Mouse (Mus musculus) lung, embryonic 16.5 days (tissue): Measurements from ENCODE around the gene Trim62. TPM values are rescaled to one million over a fixed set of nuclear protein-coding genes. Genes with fewer than 3 reads are reported as not detected.

Experiments
- ATAC-seq: fragments of 200-750 bp; cut with Nextera tagmentation; 2 replicates; pipeline ENCODE4 v1.8.0; 2017; ENCODE audit warnings: low read depth, mild to moderate bottlenecking, moderate library complexity
- H3K27ac ChIP-seq: fragments of 300-500 bp; sonication (generic); 2 replicates; pipeline ENCODE4 v1.5.1; 2014; ENCODE audit warnings: mild to moderate bottlenecking, control low read depth, low read length
- H3K27me3 ChIP-seq: fragments of 300-500 bp; sonication (generic); 2 replicates; pipeline ENCODE4 v1.6.1; 2014; ENCODE audit warnings: low read depth, low read length, mixed read lengths; ENCODE audit not compliant: control insufficient read depth, insufficient read depth
- H3K36me3 ChIP-seq: fragments of 300-500 bp; sonication (generic); 2 replicates; pipeline ENCODE4 v1.6.1; 2014; ENCODE audit warnings: low read length; ENCODE audit not compliant: control insufficient read depth, insufficient read depth
- H3K4me1 ChIP-seq: fragments of 300-500 bp; sonication (generic); replicated peaks from 2 replicates; pipeline ENCODE4 v1.6.1; 2014; ENCODE audit warnings: low read length, mixed read lengths; ENCODE audit not compliant: control insufficient read depth, insufficient read depth
- H3K4me2 ChIP-seq: fragments of 300-500 bp; sonication (generic); 2 replicates; pipeline ENCODE4 v1.6.1; 2014; ENCODE audit warnings: low read depth, low read length, control low read depth
- H3K4me3 ChIP-seq: fragments of 300-500 bp; sonication (generic); 2 replicates; pipeline ENCODE4 v1.5.1; 2014; ENCODE audit warnings: mild to moderate bottlenecking, low read length, control low read depth
- H3K9ac ChIP-seq: fragments of 300-500 bp; sonication (generic); 2 replicates; pipeline ENCODE4 v1.6.1; 2014; ENCODE audit warnings: low read length, control low read depth
- H3K9me3 ChIP-seq: fragments of 300-500 bp; sonication (generic); 2 replicates; pipeline ENCODE4 v1.6.1; 2016; ENCODE audit warnings: low read length; ENCODE audit not compliant: control insufficient read depth
- WGBS: fragments of 180-500 bp; shearing (Covaris S2); extraction: QIAGEN DNeasy Blood & Tissue Kit; methylation state at CpG from one replicate; pipeline ENCODE4 v1.1.7; 2014; 5-methylcytosine and 5-hydroxymethylcytosine counted together
- polyA plus RNA-seq: library from polyadenylated mRNA; unstranded; fragments of >200 nt; fragmentation: Nextera tagmentation; extraction: Ambion mirVana; gene quantifications from 2 replicates; pipeline ENCODE4 v1.2.1, GENCODE M21; 2015

Trim62 gene
- polyA plus RNA-seq, 1 experiment from 2014 or later, result 3.9 TPM

- Histone ChIP-seq H3K9me3 (peaks cover 6% of the 10 kb centered on the region), H3K4me1 (peaks cover 7% of the 10 kb centered on the region), H3K4me2 (peak overlapping the region; percentile 99), H3K9ac (peak overlapping the region; percentile 70), H3K27ac (no peak overlapping the region), H3K4me3 (peak overlapping the region; percentile 71), H3K36me3 (no peaks in the 10 kb centered on the region), H3K27me3 (peaks cover 3% of the 10 kb centered on the region)
- ATAC-seq, result peak; percentile 56
- WGBS, result under 1% methylated on average over 92 of the region's 94 CpGs
Measured at GRCm38 (mm10) chr4:128883801-128884710, 676 bp downstream of the Trim62 start.

DNA sequence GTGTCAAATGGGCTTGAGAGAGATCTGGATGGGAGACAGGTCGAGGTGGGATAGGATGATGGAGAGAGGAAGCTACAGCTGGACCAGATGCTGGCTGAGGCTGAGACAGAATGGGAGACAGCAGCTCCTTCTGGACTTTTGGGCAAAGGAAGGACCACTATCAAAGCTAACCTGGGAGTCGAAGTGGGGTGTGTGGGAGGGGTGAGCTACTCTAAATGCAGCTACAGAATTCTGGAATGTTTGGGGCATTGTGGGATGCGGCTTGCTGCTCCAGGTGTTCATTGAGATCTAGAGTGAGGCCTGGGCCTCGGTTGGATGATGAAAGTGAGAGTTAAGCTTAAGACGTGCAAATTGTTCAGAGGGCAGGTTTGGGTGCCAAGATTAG is 1.3 kb downstream of the Trim62 start:
- Histone ChIP-seq H3K9ac (peak overlapping the region; percentile 70), H3K4me3 (peak overlapping the region; percentile 71)

GRCm38 (mm10) chr4:128885540-128885939 is 2.2 kb downstream of the Trim62 start:
- no peak overlapping the region for H3K9ac ChIP-seq
- no peaks in the 10 kb centered on the region for H3K36me3 ChIP-seq
- no peak for ATAC-seq
- peaks cover 6% of the 10 kb centered on the region for H3K9me3 ChIP-seq
- H3K4me2 ChIP-seq, result no peak overlapping the region
- H3K27me3 ChIP-seq, result peaks cover 3% of the 10 kb centered on the region
- peaks cover 6% of the 10 kb centered on the region for H3K4me1 ChIP-seq
- H3K4me3 ChIP-seq, result no peak overlapping the region
- 98% methylated on average over 8 of the region's 8 CpGs for WGBS
- H3K27ac ChIP-seq, result no peak overlapping the region

More for the DNA sequence above, 1.3 kb downstream of the Trim62 start:
- Histone ChIP-seq H3K4me2 (peak overlapping the region; percentile 99), H3K36me3 (no peaks in the 10 kb centered on the region), H3K27ac (no peak overlapping the region), H3K27me3 (peaks cover 3% of the 10 kb centered on the region), H3K4me1 (peaks cover 4% of the 10 kb centered on the region; the same call in 1 of the 2 replicates), H3K9me3 (peaks cover 6% of the 10 kb centered on the region)
- ATAC-seq, result 0 out of 2 replicates have a peak, but pooled peaks have one; percentile 6
- WGBS, result 47% methylated on average over 5 of the region's 5 CpGs

- Histone ChIP-seq H3K36me3 (no peaks in the 10 kb centered on the region), H3K27ac (no peak overlapping the region), H3K4me1 (peaks cover 16% of the 10 kb centered on the region), H3K4me3 (no peak overlapping the region), H3K27me3 (peaks cover 3% of the 10 kb centered on the region), H3K9ac (no peak overlapping the region), H3K9me3 (0 out of 2 replicates have a peak, but pooled peaks cover 3% of the 10 kb centered on the region), H3K4me2 (no peak overlapping the region)
- WGBS, result 57% methylated on average over 5 of the region's 5 CpGs
- no peak for ATAC-seq
Measured at GRCm38 (mm10) chr4:128886571-128886970, 3.2 kb downstream of the Trim62 start.

DNA sequence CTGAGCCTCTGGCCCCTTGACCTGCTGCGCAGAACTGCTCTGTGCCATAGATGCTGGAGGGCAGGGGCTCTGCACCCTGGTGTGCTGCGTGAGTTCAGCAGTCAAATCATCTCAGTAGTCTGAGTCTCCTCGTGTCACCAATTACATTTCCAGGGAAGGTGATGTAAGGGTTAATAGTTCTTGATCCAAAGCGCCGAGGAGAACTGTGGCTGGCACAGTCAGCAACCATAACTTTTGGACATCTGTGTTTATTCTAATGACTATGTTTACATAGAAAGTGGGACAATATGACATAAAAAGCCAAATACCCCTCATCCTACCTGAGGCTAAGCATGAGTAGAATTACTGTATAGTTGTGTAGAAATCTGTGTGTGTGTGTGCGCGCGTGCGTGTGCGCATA is 3.6 kb downstream of the Trim62 start:
- H3K27me3 ChIP-seq, result peaks cover 3% of the 10 kb centered on the region
- no peak for ATAC-seq
- H3K36me3 ChIP-seq, result no peaks in the 10 kb centered on the region
- no peak overlapping the region for H3K4me3 ChIP-seq
- no peak overlapping the region for H3K27ac ChIP-seq
- WGBS, result 68% methylated on average over 10 of the region's 10 CpGs
- H3K9me3 ChIP-seq, result 0 out of 2 replicates have a peak, but pooled peaks cover 3% of the 10 kb centered on the region
- H3K4me1 ChIP-seq, result peaks cover 19% of the 10 kb centered on the region
- no peak overlapping the region for H3K4me2 ChIP-seq
- H3K9ac ChIP-seq, result no peak overlapping the region

- H3K27ac ChIP-seq, result no peak overlapping the region
- H3K9ac ChIP-seq, result no peak overlapping the region
- WGBS, result 67% methylated on average over 9 of the region's 9 CpGs
- H3K4me2 ChIP-seq, result no peak overlapping the region
- H3K27me3 ChIP-seq, result peaks cover 3% of the 10 kb centered on the region
- peaks cover 19% of the 10 kb centered on the region for H3K4me1 ChIP-seq
- H3K36me3 ChIP-seq, result no peaks in the 10 kb centered on the region
- H3K4me3 ChIP-seq, result no peak overlapping the region
- H3K9me3 ChIP-seq, result 0 out of 2 replicates have a peak, but pooled peaks cover 3% of the 10 kb centered on the region
- ATAC-seq, result no peak
Measured at GRCm38 (mm10) chr4:128887641-128888091, 4.3 kb downstream of the Trim62 start.

GRCm38 (mm10) chr4:128888436-128888990 is 5.1 kb downstream of the Trim62 start:
- H3K27me3 ChIP-seq, result peaks cover 3% of the 10 kb centered on the region
- H3K9me3 ChIP-seq, result 0 out of 2 replicates have a peak, but pooled peaks cover 3% of the 10 kb centered on the region
- H3K9ac ChIP-seq, result no peak overlapping the region
- no peak overlapping the region for H3K27ac ChIP-seq
- no peak overlapping the region for H3K4me2 ChIP-seq
- no peak for ATAC-seq
- H3K4me3 ChIP-seq, result no peak overlapping the region
- no peaks in the 10 kb centered on the region for H3K36me3 ChIP-seq
- H3K4me1 ChIP-seq, result peaks cover 19% of the 10 kb centered on the region
- WGBS, result 90% methylated on average over 6 of the region's 6 CpGs

GRCm38 (mm10) chr4:128889752-128890630 is 6.6 kb downstream of the Trim62 start:
- H3K27me3 ChIP-seq, result no peaks in the 10 kb centered on the region
- no peak; the same call in 1 of the 2 replicates for ATAC-seq
- H3K9ac ChIP-seq, result no peak overlapping the region
- H3K36me3 ChIP-seq, result no peaks in the 10 kb centered on the region
- H3K4me3 ChIP-seq, result no peak overlapping the region
- H3K9me3 ChIP-seq, result 0 out of 2 replicates have a peak, but pooled peaks cover 3% of the 10 kb centered on the region
- 69% methylated on average over 12 of the region's 12 CpGs for WGBS
- peaks cover 15% of the 10 kb centered on the region for H3K4me1 ChIP-seq
- H3K4me2 ChIP-seq, result no peak overlapping the region
- H3K27ac ChIP-seq, result no peak overlapping the region
